Mouse (Mus musculus) CH12.LX (cell line): ENCODE measurements around the gene Jam2. TPM values are rescaled to one million over a fixed set of nuclear protein-coding genes. Genes with fewer than 3 reads are reported as not detected.

ENCODE experiments used
- DNase-seq: peaks from one replicate; pipeline ENCODE4 v3.0.0-alpha.2; 2013; ENCODE audit errors: extremely low read depth
- H3K27ac ChIP-seq: 2 replicates; pipeline ENCODE4 v1.5.1; 2012; ENCODE audit warnings: low read depth, mild to moderate bottlenecking, control low read depth, moderate library complexity; ENCODE audit not compliant: insufficient read depth
- H3K27me3 ChIP-seq: replicated peaks from 2 replicates; pipeline ENCODE3; 2012; ENCODE audit warnings: inconsistent platforms
- H3K36me3 ChIP-seq, 2 experiments: replicated peaks in 1 of 2; 2 replicates each; pipeline versions ENCODE3 to v1.6.1; 2012; ENCODE audit warnings: inconsistent platforms in 1 of 2, low read length in 1 of 2, mild to moderate bottlenecking in 1 of 2, mixed read lengths in 1 of 2, moderate library complexity in 1 of 2; ENCODE audit not compliant: control insufficient read depth in 1 of 2, insufficient read depth in 1 of 2
- H3K4me1 ChIP-seq, 2 experiments: 2 replicates each; pipeline ENCODE4 v1.6.1; 2012; ENCODE audit warnings: inconsistent platforms in 1 of 2, moderate library complexity in 1 of 2; ENCODE audit not compliant: insufficient read depth in 2 of 2, control insufficient read depth in 1 of 2
- H3K4me2 ChIP-seq: 2 replicates; pipeline ENCODE4 v1.6.1; 2012; ENCODE audit warnings: low read depth, mild to moderate bottlenecking, control low read depth; ENCODE audit not compliant: poor library complexity, insufficient read depth, severe bottlenecking
- H3K4me3 ChIP-seq, 3 experiments: fragments of 150-350 bp in 1 of 3; sonication (generic) in 1 of 3; replicated peaks in 1 of 3; 2 replicates each; pipeline versions ENCODE3 to v1.5.1; 2011 to 2012; ENCODE audit warnings: low read depth in 2 of 3, low read length in 2 of 3, mild to moderate bottlenecking in 2 of 3, moderate library complexity in 2 of 3, control low read depth in 1 of 3, improper control_type of control experiment in 1 of 3, inconsistent platforms in 1 of 3, mixed read lengths in 1 of 3; ENCODE audit not compliant: poor library complexity in 1 of 3
- H3K79me2 ChIP-seq: replicated peaks from 2 replicates; pipeline ENCODE4 v1.6.1; 2012; ENCODE audit warnings: mild to moderate bottlenecking, moderate library complexity; ENCODE audit not compliant: control insufficient read depth, poor library complexity, insufficient read depth, severe bottlenecking; ENCODE audit errors: extremely low read depth
- H3K9ac ChIP-seq: 2 replicates; pipeline ENCODE4 v1.6.1; 2012; ENCODE audit warnings: low read depth, mild to moderate bottlenecking, control low read depth, moderate library complexity; ENCODE audit not compliant: insufficient read depth
- H3K9me3 ChIP-seq: replicated peaks from 2 replicates; pipeline ENCODE3; 2012; ENCODE audit warnings: low read length, inconsistent platforms, mixed read lengths
- CHD1 ChIP-seq: IDR thresholded peaks from 2 replicates; pipeline ENCODE4 v1.6.1; 2012; ENCODE audit warnings: low read depth, low read length, improper control_type of control experiment, inconsistent platforms
- CHD2 ChIP-seq: IDR thresholded peaks from 2 replicates; pipeline ENCODE4 v1.6.1; 2011; ENCODE audit warnings: low read length, improper control_type of control experiment
- CTCF ChIP-seq, 2 experiments: IDR thresholded peaks in 1 of 2; conservative IDR thresholded peaks in 1 of 2; 2 replicates each; pipeline ENCODE4 v1.5.1; 2011 to 2012; ENCODE audit warnings: low read depth in 2 of 2, low read length in 2 of 2, improper control_type of control experiment in 1 of 2, inconsistent platforms in 1 of 2, mild to moderate bottlenecking in 1 of 2, moderate library complexity in 1 of 2
- E2F4 ChIP-seq: IDR thresholded peaks from 2 replicates; pipeline ENCODE4 v1.6.1; 2011; ENCODE audit warnings: low read depth, low read length, improper control_type of control experiment; ENCODE audit not compliant: insufficient replicate concordance
- ELF1 ChIP-seq: IDR thresholded peaks from 2 replicates; pipeline ENCODE4 v1.6.1; 2014; ENCODE audit warnings: low read depth, mild to moderate bottlenecking, inconsistent platforms, low read length, improper control_type of control experiment
- EP300 ChIP-seq: IDR thresholded peaks from 2 replicates; pipeline ENCODE4 v1.6.1; 2011; ENCODE audit warnings: low read length, improper control_type of control experiment
- ETS1 ChIP-seq: conservative IDR thresholded peaks from 2 replicates; pipeline ENCODE4 v1.6.1; 2012; ENCODE audit warnings: low read depth, mild to moderate bottlenecking, inconsistent platforms, low read length, improper control_type of control experiment, moderate library complexity
- IRF4 ChIP-seq: IDR thresholded peaks from 2 replicates; pipeline ENCODE4 v1.6.1; 2014; ENCODE audit warnings: low read depth, mild to moderate bottlenecking, inconsistent platforms, low read length, improper control_type of control experiment
- JUN ChIP-seq: IDR thresholded peaks from 2 replicates; pipeline ENCODE4 v1.6.1; 2011; ENCODE audit warnings: low read depth, mild to moderate bottlenecking, low read length, improper control_type of control experiment, moderate library complexity; ENCODE audit not compliant: insufficient read depth
- MAFK ChIP-seq: IDR thresholded peaks from 2 replicates; pipeline ENCODE4 v1.6.1; 2011; ENCODE audit warnings: low read length, improper control_type of control experiment; ENCODE audit not compliant: insufficient replicate concordance
- MAX ChIP-seq: IDR thresholded peaks from 2 replicates; pipeline ENCODE4 v1.6.1; 2011; ENCODE audit warnings: low read length, improper control_type of control experiment
- MEF2A ChIP-seq: IDR thresholded peaks from 2 replicates; pipeline ENCODE4 v1.6.1; 2014; ENCODE audit warnings: low read depth, mild to moderate bottlenecking, inconsistent platforms, low read length, improper control_type of control experiment, borderline replicate concordance
- MYC ChIP-seq: IDR thresholded peaks from 2 replicates; pipeline ENCODE4 v1.6.1; 2011; ENCODE audit warnings: low read depth, mild to moderate bottlenecking, improper control_type of control experiment, low read length
- RAD21 ChIP-seq: IDR thresholded peaks from 2 replicates; pipeline ENCODE4 v1.6.1; 2011; ENCODE audit warnings: low read depth, mild to moderate bottlenecking, low read length, improper control_type of control experiment, moderate library complexity
- RCOR1 ChIP-seq: conservative IDR thresholded peaks from 2 replicates; pipeline ENCODE4 v1.6.1; 2012; ENCODE audit warnings: low read depth, mild to moderate bottlenecking, inconsistent platforms, low read length, improper control_type of control experiment
- SMC3 ChIP-seq: IDR thresholded peaks from 2 replicates; pipeline ENCODE4 v1.6.1; 2011; ENCODE audit warnings: low read depth, low read length, improper control_type of control experiment
- TBP ChIP-seq: conservative IDR thresholded peaks from 2 replicates; pipeline ENCODE4 v1.6.1; 2011; ENCODE audit warnings: low read depth, low read length, improper control_type of control experiment
- USF1 ChIP-seq: IDR thresholded peaks from 2 replicates; pipeline ENCODE4 v1.6.1; 2014; ENCODE audit warnings: low read depth, mild to moderate bottlenecking, inconsistent platforms, low read length, improper control_type of control experiment
- USF2 ChIP-seq: conservative IDR thresholded peaks from 2 replicates; pipeline ENCODE4 v1.6.1; 2011; ENCODE audit warnings: low read depth, low read length, improper control_type of control experiment
- ZKSCAN1 ChIP-seq: IDR thresholded peaks from 2 replicates; pipeline ENCODE4 v1.6.1; 2012; ENCODE audit warnings: low read depth, inconsistent platforms, low read length, improper control_type of control experiment, borderline replicate concordance
- ZMIZ1 ChIP-seq: IDR thresholded peaks from 2 replicates; pipeline ENCODE4 v1.6.1; 2012; ENCODE audit warnings: low read depth, mild to moderate bottlenecking, inconsistent platforms, low read length, improper control_type of control experiment
- ZNF384 ChIP-seq: IDR thresholded peaks from 2 replicates; pipeline ENCODE4 v1.6.1; 2012; ENCODE audit warnings: low read depth, low read length, improper control_type of control experiment, inconsistent platforms
- dilution Hi-C: fragments of 300-500 bp; cut with MboI; formaldehyde crosslinking; loops from 2 replicates; pipeline ENCODE4 v1.14.3; 2020; ENCODE audit warnings: low sequenced_read_pairs; ENCODE audit not compliant: extremely low pct_unique_long_range_greater_than_20kb, extremely low pct_ligation_motif_present
- in situ Hi-C: fragments of 300-500 bp; cut with MboI; formaldehyde crosslinking; loops from 3 replicates; pipeline ENCODE4 v1.14.3; 2019; ENCODE audit warnings: low sequenced_read_pairs, low pct_ligation_motif_present, low pct_unique_long_range_greater_than_20kb, mixed read lengths
- polyA plus RNA-seq: library from polyadenylated mRNA; unstranded; fragments of >175 nt; gene quantifications from 2 replicates; pipeline ENCODE4 v1.2.1, GENCODE M21; 2012; ENCODE audit warnings: low read depth; ENCODE audit not compliant: insufficient read length
- total RNA-seq, 2 experiments: library from RNA; depleted of rRNA; stranded (reverse); fragments of 300-350 nt in 1 of 2; fragments of >200 nt in 1 of 2; gene quantifications; 2 replicates each; pipeline ENCODE4 v1.2.3; 2012 to 2014

Jam2 gene
- total and polyA plus RNA-seq, 3 experiments, result 0.08 to 0.09 TPM; not detected in 1

DNA sequence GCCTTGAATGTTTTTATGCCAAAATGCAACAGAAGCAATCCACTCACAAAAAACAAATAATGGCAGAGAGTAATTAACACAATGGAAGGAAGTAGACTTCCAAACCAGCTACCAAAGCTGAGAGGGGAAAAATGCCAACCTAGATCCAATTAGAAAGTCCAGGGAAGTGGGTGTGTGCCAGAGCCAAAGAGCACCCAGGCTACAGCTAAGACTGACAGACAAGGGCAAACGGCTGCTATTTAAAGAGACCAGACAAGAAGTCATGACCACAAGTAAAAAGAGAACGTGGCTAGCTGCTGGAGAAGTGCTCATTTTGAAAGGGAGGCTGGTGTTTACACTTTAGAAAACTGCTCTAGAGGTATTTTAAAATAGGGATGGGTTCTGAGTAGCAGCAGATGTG lies 9.4 kb downstream of the Jam2 start:
- peak overlapping the region; percentile 73 for H3K4me2 ChIP-seq
- H3K4me3 ChIP-seq, result no peak overlapping the region
- peak; percentile 51 for DNase-seq
- peaks cover 3 to 17% of the 10 kb centered on the region in 2 experiments; a peak in 3 of 4 replicates for H3K4me1 ChIP-seq
- H3K9me3 ChIP-seq, result no peaks in the 10 kb centered on the region
- H3K27me3 ChIP-seq, result no peaks in the 10 kb centered on the region
- peak overlapping the region; percentile 34 for H3K9ac ChIP-seq
- no peaks in the 10 kb centered on the region for H3K36me3 ChIP-seq
- in situ Hi-C loops, result no loop called here
- dilution Hi-C loops, result no loop called here
- H3K27ac ChIP-seq, result no peak overlapping the region
- H3K79me2 ChIP-seq, result no peaks in the 10 kb centered on the region
- TF ChIP-seq MYC (0 out of 2 replicates have a peak, but pooled peaks have one; percentile 22), IRF4 (peak; percentile 16; the same call in 1 of the 2 replicates), ETS1 (peak; percentile 31; the same call in 1 of the 2 replicates), SMC3 (no peak), TBP (0 out of 2 replicates have a peak, but pooled peaks have one; percentile 45), RCOR1 (no peak), ZNF384 (no peak), MEF2A (peak; percentile 76; the same call in 1 of the 2 replicates), ELF1 (peak; percentile 15; the same call in 1 of the 2 replicates), MAX (0 out of 2 replicates have a peak, but pooled peaks have one; percentile 13), EP300 (0 out of 2 replicates have a peak, but pooled peaks have one; percentile 58), USF2 (no peak), RAD21 (no peak), MAFK (0 out of 2 replicates have a peak, but pooled peaks have one; percentile 7), JUN (no peak)

DNA sequence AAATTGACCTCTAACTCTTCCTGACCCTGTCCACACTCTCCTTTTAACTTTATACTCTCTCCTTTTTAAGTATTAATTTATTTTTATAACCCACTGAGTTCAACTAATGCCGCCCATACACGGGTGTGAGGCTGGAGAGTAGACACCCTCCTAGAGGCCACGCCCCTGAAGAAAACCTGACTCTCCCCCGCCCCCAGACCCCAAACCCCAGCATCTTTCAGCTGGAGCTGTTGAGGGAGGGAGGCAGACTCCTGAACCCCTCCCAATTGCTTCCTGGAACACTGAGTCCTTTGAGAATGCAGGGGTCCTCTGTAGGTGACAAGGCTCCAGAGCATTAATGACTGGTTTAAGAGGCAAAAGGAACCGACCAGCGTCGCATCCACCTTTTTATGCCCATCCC lies 11.0 kb downstream of the Jam2 start:
- H3K4me1 ChIP-seq, result peaks cover 3 to 17% of the 10 kb centered on the region in 2 experiments; a peak in 3 of 4 replicates
- TF ChIP-seq CTCF (conservative IDR thresholded peaks at IDR 0.05 in 1 of 2, IDR thresholded peaks at IDR 0.05 in 1 of 2; ENCODE audit: low read depth in 2 of 2, low read length in 2 of 2) (no peak), ETS1 (no peak), CHD2 (no peak), USF1 (no peak), CHD1 (no peak), E2F4 (no peak), ZMIZ1 (no peak), ZKSCAN1 (no peak)
- H3K9me3 ChIP-seq, result no peaks in the 10 kb centered on the region
- no peaks in the 10 kb centered on the region for H3K27me3 ChIP-seq
- no peak overlapping the region for H3K27ac ChIP-seq
- in situ Hi-C loops, result no loop called here
- DNase-seq, result no peak
- H3K9ac ChIP-seq, result no peak overlapping the region
- no peak overlapping the region for H3K4me2 ChIP-seq
- H3K36me3 ChIP-seq, result no peaks in the 10 kb centered on the region
- dilution Hi-C loops, result no loop called here
- H3K4me3 ChIP-seq, result no peak overlapping the region
- H3K79me2 ChIP-seq, result no peaks in the 10 kb centered on the region
